Mouse (Mus musculus) neural tube, embryonic 12.5 days (tissue): ENCODE results near the gene Cenpp. TPM values are rescaled to one million over a fixed set of nuclear protein-coding genes. Genes with fewer than 3 reads are reported as not detected.

Source experiments
- ATAC-seq: fragments of 200-750 bp; cut with Nextera tagmentation; 2 replicates; pipeline ENCODE4 v1.8.0; 2017; ENCODE audit warnings: low read depth, mild to moderate bottlenecking, moderate TSS enrichment, moderate library complexity; ENCODE audit not compliant: low FRiP score
- H3K27ac ChIP-seq: fragments of 300-500 bp; sonication (generic); 2 replicates; pipeline ENCODE4 v1.5.1; 2016
- H3K27me3 ChIP-seq: fragments of 300-500 bp; sonication (generic); replicated peaks from 2 replicates; pipeline ENCODE4 v1.6.1; 2016; ENCODE audit warnings: mild to moderate bottlenecking
- H3K36me3 ChIP-seq: fragments of 300-500 bp; sonication (generic); 2 replicates; pipeline ENCODE4 v1.6.1; 2016; ENCODE audit warnings: mild to moderate bottlenecking
- H3K4me1 ChIP-seq: fragments of 300-500 bp; sonication (generic); 2 replicates; pipeline ENCODE4 v1.6.1; 2016
- H3K4me2 ChIP-seq: fragments of 300-500 bp; sonication (generic); replicated peaks from 2 replicates; pipeline ENCODE4 v1.6.1; 2016; ENCODE audit warnings: mild to moderate bottlenecking
- H3K4me3 ChIP-seq: fragments of 300-500 bp; sonication (generic); 2 replicates; pipeline ENCODE4 v1.5.1; 2016
- H3K9ac ChIP-seq: fragments of 300-500 bp; sonication (generic); 2 replicates; pipeline ENCODE4 v1.6.1; 2016; ENCODE audit warnings: mild to moderate bottlenecking
- H3K9me3 ChIP-seq: fragments of 300-500 bp; sonication (generic); 2 replicates; pipeline ENCODE4 v1.6.1; 2016; ENCODE audit warnings: mild to moderate bottlenecking
- WGBS: fragments of 180-500 bp; shearing (Covaris S2); methylation state at CpG from one replicate; pipeline ENCODE4 v1.1.7; 2016; 5-methylcytosine and 5-hydroxymethylcytosine counted together
- polyA plus RNA-seq: library from polyadenylated mRNA; unstranded; fragments of >200 nt; fragmentation: Nextera tagmentation; extraction: Ambion mirVana; gene quantifications from 2 replicates; pipeline ENCODE4 v1.2.1, GENCODE M21; 2016

Gene Cenpp
- polyA plus RNA-seq, 1 experiment from 2014 or later: 18.3 TPM

DNA sequence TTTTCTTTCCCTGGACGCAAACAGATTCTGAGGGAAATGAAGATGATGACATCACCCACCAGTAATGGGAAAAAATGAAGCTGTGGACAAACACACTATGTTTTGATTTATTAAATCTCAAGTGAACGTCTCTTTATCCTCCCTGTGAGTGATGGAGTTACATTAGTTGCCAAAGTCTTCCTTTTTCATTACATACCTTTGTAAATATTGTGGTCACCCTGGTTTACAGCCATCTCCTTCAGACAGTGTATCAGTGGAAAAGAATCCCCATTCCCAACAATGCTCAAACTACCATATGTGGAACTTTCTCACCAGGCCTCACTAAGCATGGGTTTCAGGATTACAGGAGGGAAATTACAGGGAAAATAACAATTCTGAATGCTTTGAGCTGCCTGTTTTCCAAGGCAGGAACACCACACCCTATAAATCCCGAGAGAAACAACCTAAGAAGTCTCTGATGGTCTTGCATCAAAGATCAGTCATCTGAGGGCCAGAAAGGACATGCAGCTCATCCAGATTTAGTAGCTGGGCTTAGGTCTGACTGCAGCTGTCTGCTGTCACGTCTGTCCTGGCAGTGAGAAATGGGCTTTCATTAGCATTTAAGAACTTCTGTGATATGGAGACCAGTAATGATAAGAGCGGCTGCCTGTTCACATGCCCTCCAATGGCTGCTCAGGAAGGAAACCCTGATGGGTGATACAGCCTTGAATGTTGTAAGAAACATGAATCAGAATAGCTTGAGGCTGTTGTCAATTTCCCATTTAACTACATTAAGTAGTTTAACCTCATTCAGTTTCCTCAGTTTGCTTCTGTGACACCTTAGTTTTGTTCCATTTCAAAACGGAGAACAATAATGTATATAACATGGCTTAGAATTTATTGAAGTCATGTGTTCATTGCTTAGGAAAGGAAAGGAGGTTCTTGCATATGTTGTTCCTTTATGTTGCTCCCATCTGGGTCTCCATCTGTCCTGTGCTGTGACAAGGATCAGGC lies 159.9 kb downstream of the Cenpp start, which contains the start of gene Tes3-ps:
Gene Tes3-ps, plus strand, starts transcription at position 943 of the 993 bp plus-strand sequence.
- no peak within 1 kb of the TSS for H3K4me3 ChIP-seq
- no peak within 1 kb of the TSS for H3K4me2 ChIP-seq
- no peak within 1 kb of the TSS for H3K27ac ChIP-seq
- no peaks in the 10 kb centered on the region for H3K4me1 ChIP-seq
- no peaks in the 10 kb centered on the region for H3K36me3 ChIP-seq
- 82% methylated on average over 6 of the region's 6 CpGs for WGBS
- no peaks in the 10 kb centered on the region for H3K27me3 ChIP-seq
- H3K9ac ChIP-seq: no peak within 1 kb of the TSS
- no peaks in the 10 kb centered on the region for H3K9me3 ChIP-seq
- ATAC-seq: no peak

DNA sequence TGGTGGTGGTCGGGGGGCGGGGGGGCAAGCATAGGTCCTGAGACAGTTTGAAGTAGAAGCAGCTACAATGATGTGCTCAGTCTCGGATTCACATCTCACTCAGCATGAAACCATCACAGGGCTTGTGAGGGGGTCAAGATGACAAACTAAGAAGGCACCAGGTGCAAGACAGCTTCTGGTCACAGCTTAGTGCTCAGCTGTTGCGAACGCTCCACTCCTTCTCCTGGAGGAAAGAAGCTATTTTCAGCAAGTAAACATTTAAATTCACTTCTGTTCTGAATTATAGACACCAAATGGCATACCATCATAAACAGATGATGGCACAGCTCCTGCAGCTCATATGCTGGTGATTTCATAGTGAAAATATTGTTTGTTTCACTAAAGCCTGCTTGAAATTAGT lies 167.2 kb downstream of the Cenpp start:
- no peak overlapping the region for H3K4me2 ChIP-seq
- WGBS: 85% methylated on average over 5 of the region's 5 CpGs
- H3K9me3 ChIP-seq: no peaks in the 10 kb centered on the region
- H3K36me3 ChIP-seq: no peaks in the 10 kb centered on the region
- no peaks in the 10 kb centered on the region for H3K4me1 ChIP-seq
- no peak overlapping the region for H3K9ac ChIP-seq
- H3K4me3 ChIP-seq: no peak overlapping the region
- ATAC-seq: no peak
- no peaks in the 10 kb centered on the region for H3K27me3 ChIP-seq
- no peak overlapping the region for H3K27ac ChIP-seq

DNA sequence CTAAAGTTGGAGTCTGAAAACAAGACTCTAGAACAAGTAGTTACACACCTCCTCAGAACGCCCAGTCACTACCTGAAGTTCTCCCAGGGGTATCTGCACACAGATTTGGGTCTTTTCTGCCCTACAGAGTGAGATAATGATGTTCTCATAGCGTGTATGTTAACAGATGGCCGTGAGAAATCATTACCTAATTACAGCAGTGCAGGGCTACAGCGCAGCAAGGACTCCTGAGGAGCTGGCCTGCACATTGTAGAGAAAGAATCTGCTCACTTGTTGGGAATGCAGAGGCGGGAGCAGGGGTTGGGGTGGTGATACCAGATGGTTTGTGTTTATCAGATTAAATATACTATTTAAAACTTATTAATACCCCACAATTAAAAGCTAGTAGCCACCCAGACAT lies 172.0 kb downstream of the Cenpp start:
- H3K27me3 ChIP-seq: no peaks in the 10 kb centered on the region
- no peaks in the 10 kb centered on the region for H3K4me1 ChIP-seq
- WGBS: 69% methylated on average over 5 of the region's 5 CpGs
- no peak overlapping the region for H3K9ac ChIP-seq
- H3K36me3 ChIP-seq: no peaks in the 10 kb centered on the region
- no peak for ATAC-seq
- H3K27ac ChIP-seq: no peak overlapping the region
- no peaks in the 10 kb centered on the region for H3K9me3 ChIP-seq
- no peak overlapping the region for H3K4me2 ChIP-seq
- H3K4me3 ChIP-seq: no peak overlapping the region

DNA sequence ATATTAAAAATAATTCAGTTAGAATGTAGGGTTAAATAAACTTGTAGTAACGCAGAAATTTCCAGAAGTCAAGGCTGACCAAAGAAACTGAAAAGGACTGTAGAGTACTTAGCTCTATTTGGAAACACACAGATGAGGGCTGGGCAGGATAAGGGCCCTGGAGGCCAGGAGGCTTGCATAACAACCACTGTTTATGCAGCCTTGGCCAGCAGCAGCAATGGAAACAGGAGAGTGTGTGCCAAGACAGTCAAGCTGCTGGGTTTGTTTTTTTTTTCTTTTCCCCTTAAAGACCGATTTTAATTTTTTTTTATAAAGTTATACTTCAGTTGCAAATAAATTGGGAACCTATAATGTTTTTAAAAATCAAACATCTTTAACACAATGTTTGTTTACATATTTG lies 172.5 kb downstream of the Cenpp start:
- Histone ChIP-seq H3K9ac (no peak overlapping the region), H3K4me1 (no peaks in the 10 kb centered on the region), H3K27ac (no peak overlapping the region), H3K4me2 (no peak overlapping the region), H3K9me3 (no peaks in the 10 kb centered on the region), H3K36me3 (no peaks in the 10 kb centered on the region), H3K27me3 (no peaks in the 10 kb centered on the region), H3K4me3 (no peak overlapping the region)
- no peak for ATAC-seq
- WGBS: 80% methylated on average over 2 of the region's 2 CpGs

DNA sequence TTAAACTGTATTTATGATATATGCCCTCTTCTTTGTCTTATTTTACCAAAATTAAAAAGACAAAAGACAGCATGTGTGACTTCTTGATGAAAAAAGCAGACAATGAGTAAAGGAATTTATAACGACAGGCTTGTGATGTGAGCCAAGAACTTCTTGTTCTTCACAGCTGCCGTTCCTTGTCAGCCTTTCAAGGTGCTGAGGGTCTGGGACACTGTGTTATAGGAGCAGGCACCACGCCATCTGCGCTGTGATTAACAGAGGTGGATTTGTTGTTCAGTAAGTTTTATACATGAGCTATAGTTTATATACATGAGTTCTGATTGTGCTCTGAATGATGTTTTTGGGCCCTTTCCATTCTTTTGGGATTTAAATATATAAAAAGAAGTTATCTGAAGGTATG lies 173.2 kb downstream of the Cenpp start:
- H3K27me3 ChIP-seq: no peaks in the 10 kb centered on the region
- no peaks in the 10 kb centered on the region for H3K36me3 ChIP-seq
- no peak overlapping the region for H3K4me2 ChIP-seq
- WGBS: 83% methylated on average over 4 of the region's 4 CpGs
- ATAC-seq: no peak
- no peaks in the 10 kb centered on the region for H3K4me1 ChIP-seq
- H3K9me3 ChIP-seq: no peaks in the 10 kb centered on the region
- no peak overlapping the region for H3K27ac ChIP-seq
- no peak overlapping the region for H3K9ac ChIP-seq
- no peak overlapping the region for H3K4me3 ChIP-seq

DNA sequence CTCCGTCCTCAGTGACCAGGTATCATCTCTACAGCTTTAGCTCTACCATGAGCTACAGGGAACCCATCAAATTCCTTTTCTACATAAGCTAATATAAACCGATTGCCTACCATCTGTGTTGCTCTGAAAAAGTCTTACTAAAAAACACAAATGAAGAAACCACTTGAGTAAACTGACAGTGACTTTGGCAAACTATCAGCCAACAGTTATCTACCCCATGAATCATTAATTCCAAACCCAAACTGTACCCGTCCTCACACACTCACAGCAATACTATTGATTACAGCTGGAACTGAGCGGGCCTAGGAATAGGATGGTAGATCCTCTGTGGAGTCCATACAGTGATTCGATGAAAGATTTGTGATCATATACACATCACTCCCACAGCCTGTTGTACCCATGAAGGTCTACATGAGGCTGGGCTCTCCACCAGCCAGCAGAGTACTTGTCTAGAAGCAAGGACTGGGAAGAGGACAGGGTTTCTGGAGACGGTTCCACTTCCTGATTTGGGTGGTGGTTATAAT lies 173.7 kb downstream of the Cenpp start:
- no peaks in the 10 kb centered on the region for H3K36me3 ChIP-seq
- H3K4me3 ChIP-seq: no peak overlapping the region
- no peaks in the 10 kb centered on the region for H3K27me3 ChIP-seq
- H3K4me2 ChIP-seq: no peak overlapping the region
- WGBS: 90% methylated on average over 6 of the region's 6 CpGs
- ATAC-seq: no peak
- no peaks in the 10 kb centered on the region for H3K4me1 ChIP-seq
- no peak overlapping the region for H3K9ac ChIP-seq
- H3K27ac ChIP-seq: no peak overlapping the region
- H3K9me3 ChIP-seq: no peaks in the 10 kb centered on the region

DNA sequence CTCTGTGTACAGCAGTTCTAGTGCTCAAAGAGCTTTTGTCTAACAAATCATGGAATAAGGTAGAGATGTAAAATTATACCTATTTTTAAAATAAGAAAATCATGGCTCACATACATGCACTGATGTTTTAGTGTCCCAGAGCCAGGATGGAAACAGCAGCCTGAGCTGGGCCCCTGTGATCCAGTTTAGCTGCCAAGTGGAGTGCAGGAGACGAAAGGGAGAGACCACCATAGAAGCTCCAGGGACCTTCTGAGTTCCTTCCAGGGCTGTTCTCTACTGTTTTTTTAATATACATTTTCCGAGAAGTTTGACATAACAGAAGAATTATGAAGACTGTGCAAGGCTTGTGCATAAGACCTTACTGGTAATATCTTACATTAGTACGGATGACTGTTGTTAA lies 174.7 kb downstream of the Cenpp start:
- no peak overlapping the region for H3K4me3 ChIP-seq
- no peak overlapping the region for H3K4me2 ChIP-seq
- no peak overlapping the region for H3K9ac ChIP-seq
- no peaks in the 10 kb centered on the region for H3K9me3 ChIP-seq
- WGBS: 85% methylated on average over 3 of the region's 3 CpGs
- H3K36me3 ChIP-seq: no peaks in the 10 kb centered on the region
- no peaks in the 10 kb centered on the region for H3K27me3 ChIP-seq
- ATAC-seq: no peak
- no peak overlapping the region for H3K27ac ChIP-seq
- H3K4me1 ChIP-seq: no peaks in the 10 kb centered on the region

DNA sequence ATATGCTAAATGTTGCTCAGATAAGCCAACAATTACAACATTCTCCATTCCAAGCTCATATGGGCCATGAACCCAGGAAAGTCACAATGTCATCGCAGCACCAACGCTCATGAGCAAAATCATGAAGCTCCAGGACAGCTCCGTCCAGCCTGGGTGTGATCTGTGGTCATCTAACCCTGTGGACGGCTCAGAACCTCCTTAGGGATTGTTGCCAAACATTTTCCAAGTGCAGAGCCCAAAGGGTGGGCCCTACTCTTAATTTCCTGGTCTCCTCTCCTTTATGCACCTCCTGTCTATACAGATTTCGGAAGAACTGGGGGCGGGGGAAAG lies 179.9 kb downstream of the Cenpp start:
- no peak for ATAC-seq
- Histone ChIP-seq H3K4me3 (no peak overlapping the region), H3K9me3 (no peaks in the 10 kb centered on the region), H3K27me3 (no peaks in the 10 kb centered on the region), H3K9ac (no peak overlapping the region), H3K4me1 (no peaks in the 10 kb centered on the region), H3K4me2 (no peak overlapping the region), H3K27ac (no peak overlapping the region), H3K36me3 (no peaks in the 10 kb centered on the region)
- WGBS: 98% methylated on average over 6 of the region's 6 CpGs

DNA sequence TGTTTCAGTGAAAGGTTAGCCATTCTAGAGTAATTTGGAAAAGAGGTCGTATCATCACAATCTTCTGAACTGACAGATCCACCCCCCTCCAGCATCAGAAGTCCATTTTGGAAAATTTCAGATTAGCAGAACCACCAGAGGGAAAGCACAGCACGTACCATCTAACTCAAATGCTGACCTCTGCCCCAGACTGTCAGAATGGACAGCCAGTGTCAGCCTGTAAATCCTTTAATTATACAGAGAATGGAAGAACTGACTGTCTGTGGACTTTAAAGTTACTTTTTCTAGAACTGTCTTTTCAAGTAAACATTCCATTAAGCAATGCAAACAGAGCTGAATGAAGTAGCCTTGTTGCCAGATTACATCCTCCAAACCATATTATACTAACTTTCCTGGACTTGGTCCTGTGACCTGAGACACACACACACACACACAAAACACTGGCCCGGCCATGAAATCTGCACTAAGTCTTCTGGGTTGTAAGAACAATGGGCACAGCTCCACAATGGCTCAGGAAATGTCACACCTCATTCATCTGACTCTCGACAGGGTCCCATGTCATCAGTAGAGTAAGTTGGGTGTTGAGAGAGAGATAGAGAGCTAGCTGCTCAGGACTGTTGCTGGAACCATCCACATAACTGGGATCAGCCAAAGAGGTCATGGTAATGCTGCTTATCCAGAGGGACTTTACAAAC lies 180.5 kb downstream of the Cenpp start:
- no peaks in the 10 kb centered on the region for H3K4me1 ChIP-seq
- no peaks in the 10 kb centered on the region for H3K36me3 ChIP-seq
- no peak overlapping the region for H3K4me3 ChIP-seq
- no peak overlapping the region for H3K4me2 ChIP-seq
- H3K27ac ChIP-seq: no peak overlapping the region
- WGBS: 52% methylated on average over 4 of the region's 4 CpGs
- no peaks in the 10 kb centered on the region for H3K27me3 ChIP-seq
- H3K9me3 ChIP-seq: no peaks in the 10 kb centered on the region
- no peak overlapping the region for H3K9ac ChIP-seq
- no peak for ATAC-seq

DNA sequence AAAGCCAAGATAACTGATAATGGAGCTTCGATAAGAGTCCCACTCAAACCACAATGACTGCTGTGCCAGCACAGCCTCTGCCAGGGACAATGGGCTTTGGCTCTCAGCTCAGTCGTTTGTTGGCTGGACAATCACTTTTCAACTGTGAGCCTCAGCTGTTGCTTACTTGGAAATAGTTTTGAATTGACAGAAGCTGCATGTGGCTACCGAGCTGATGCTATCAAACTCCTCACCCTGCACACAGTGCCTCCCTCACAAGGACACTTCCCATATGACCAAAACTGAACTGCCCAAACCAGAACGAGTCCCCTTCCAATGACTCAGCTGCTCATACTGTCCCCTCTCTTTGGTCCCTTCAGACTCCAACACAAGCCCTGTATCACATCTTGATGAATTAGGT lies 181.8 kb downstream of the Cenpp start:
- ATAC-seq: no peak
- H3K36me3 ChIP-seq: no peaks in the 10 kb centered on the region
- no peak overlapping the region for H3K4me2 ChIP-seq
- 79% methylated on average over 4 of the region's 4 CpGs for WGBS
- H3K9ac ChIP-seq: no peak overlapping the region
- no peak overlapping the region for H3K27ac ChIP-seq
- no peaks in the 10 kb centered on the region for H3K9me3 ChIP-seq
- no peak overlapping the region for H3K4me3 ChIP-seq
- no peaks in the 10 kb centered on the region for H3K27me3 ChIP-seq
- no peaks in the 10 kb centered on the region for H3K4me1 ChIP-seq

DNA sequence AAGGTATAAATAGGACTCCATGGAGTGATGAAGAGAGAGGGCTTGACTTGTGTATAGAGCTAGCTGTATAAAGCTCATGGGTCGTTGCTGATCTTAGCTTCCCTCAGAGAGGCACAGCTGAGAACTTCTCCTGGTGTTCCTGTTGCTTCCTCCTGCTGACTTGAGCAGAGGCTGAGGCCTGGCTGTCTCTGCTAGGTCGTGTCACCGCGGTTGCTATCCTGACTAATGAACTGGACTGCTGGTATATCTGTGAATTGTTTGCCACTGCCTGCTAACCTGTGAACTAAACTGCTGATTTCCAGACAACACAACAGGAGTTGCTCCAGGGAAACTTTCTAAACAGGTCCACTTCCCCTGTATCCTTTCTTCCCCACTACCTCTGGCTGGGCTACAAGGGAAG lies 182.3 kb downstream of the Cenpp start:
- Histone ChIP-seq H3K9ac (no peak overlapping the region), H3K36me3 (peaks cover 2% of the 10 kb centered on the region), H3K4me3 (no peak overlapping the region), H3K4me1 (no peaks in the 10 kb centered on the region), H3K27me3 (no peaks in the 10 kb centered on the region), H3K4me2 (no peak overlapping the region), H3K9me3 (no peaks in the 10 kb centered on the region), H3K27ac (no peak overlapping the region)
- WGBS: 88% methylated on average over 4 of the region's 4 CpGs
- no peak for ATAC-seq

DNA sequence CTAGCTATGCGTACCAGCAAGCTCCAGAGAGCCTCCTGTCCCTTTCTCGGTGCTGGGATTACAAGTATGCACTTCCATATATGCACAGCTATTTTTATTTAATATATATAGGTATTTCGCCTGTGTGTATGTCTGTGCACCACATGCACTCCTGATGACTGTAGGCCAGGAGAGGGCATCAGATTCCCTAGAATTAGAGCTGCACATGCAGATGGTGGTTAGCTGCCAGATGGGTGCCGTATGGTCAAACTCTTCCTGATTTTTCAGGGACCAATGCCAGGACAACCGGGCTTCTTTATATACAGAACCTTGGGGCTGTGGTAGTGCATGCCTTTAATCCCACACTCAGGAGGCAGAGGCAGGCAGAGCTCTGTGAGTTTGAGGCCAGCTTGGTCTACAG lies 183.6 kb downstream of the Cenpp start:
- no peak overlapping the region for H3K9ac ChIP-seq
- no peak for ATAC-seq
- no peak overlapping the region for H3K4me3 ChIP-seq
- WGBS: 92% methylated on average over 5 of the region's 5 CpGs
- peaks cover 15% of the 10 kb centered on the region for H3K36me3 ChIP-seq
- no peaks in the 10 kb centered on the region for H3K4me1 ChIP-seq
- H3K27ac ChIP-seq: no peak overlapping the region
- H3K27me3 ChIP-seq: no peaks in the 10 kb centered on the region
- no peaks in the 10 kb centered on the region for H3K9me3 ChIP-seq
- H3K4me2 ChIP-seq: no peak overlapping the region
